Mouse (Mus musculus) retina, postnatal 1 day (tissue): ENCODE results near the gene Dnah8.
A peak's percentile ranks its signal among the peaks of the same experiment; 100 is the strongest.

Experiments used
- DNase-seq: peaks from one replicate; pipeline ENCODE4 v3.0.0-alpha.2; 2012

The Dnah8 gene

DNA sequence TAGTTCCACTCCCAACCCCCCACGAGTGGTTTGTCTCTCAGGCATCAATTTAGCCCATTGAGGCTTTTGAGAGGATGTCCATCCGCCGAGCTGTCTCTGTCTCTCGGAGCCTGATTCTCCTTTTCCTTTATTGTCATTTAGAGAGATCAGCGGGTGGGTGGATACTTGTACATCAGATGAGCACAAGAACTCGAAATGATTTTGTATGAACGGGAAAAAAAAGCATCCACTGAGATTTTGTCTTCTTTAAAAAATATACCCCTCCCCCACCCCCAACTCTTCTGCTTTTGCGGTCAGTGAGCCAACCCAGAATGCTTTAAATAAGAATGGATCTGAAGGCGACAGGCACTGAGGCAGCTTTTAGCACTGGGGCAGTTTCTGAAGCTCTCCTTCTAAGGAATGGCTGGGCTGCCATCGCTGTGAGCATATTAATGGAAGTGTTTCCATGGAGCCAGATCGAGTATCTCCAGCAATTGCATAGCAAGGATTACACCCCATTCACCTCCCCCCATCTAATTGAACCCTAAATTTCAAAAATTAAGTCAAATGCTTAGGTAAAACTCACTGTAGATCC is 201.7 kb downstream of the Dnah8 start:
- DNase-seq, result no peak

DNA sequence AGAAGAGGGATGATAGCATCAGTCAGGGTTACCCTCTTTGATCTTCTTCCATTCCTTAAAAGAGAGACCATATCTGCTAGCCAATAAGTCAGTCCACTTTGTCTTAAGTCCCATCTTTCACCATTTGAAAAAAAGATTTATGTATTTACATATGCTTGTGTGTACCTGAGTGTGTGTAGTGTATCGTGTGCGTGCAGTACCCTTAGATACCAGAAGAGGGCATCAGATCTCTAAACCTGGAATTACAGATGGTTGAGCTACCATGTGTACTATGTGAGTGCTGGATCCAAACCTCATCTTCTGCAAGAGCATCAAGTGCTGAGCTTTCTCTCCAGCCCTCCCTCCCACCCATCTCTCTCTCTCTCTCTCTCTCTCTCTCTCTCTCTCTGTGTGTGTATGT is 207.0 kb downstream of the Dnah8 start:
- no peak for DNase-seq

DNA sequence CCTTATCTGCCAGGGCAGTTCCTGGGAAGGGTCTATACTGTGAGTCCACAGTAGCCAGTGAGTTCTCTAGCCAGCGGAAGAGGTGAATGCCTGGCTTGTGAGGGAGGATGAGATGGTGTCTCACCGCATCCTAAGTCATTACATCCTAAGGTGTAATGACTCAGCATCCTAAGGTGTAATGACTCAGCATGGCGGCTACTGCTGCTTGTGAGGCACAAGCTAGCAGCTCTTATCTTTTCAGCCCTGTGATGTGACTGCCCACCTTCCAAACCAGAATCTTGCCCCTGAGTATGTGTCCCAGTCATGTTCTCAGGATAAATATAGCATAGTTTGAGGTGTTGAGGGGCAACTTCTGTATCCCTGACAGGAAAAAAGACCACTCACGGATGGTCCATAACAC is 211.3 kb downstream of the Dnah8 start:
- DNase-seq, result no peak

DNA sequence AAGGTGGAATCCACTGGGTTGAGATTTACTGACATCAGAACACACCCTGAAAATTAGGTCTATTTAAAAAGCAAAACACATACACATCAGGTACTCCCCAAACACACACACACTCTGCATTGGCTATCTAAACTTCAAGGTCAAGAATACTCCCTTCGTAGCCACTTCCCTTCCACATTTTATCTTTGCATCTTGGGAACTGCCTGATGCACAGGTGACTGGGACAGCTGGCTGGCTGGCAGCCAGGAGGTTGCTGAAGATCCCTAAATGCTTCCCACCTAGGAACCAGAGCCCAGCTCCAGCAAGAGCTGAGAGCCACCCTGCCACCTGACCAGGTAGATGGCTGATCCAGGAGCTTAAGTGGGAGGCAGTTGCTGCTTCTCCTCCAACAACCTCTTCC is 212.9 kb downstream of the Dnah8 start:
- DNase-seq, result no peak

DNA sequence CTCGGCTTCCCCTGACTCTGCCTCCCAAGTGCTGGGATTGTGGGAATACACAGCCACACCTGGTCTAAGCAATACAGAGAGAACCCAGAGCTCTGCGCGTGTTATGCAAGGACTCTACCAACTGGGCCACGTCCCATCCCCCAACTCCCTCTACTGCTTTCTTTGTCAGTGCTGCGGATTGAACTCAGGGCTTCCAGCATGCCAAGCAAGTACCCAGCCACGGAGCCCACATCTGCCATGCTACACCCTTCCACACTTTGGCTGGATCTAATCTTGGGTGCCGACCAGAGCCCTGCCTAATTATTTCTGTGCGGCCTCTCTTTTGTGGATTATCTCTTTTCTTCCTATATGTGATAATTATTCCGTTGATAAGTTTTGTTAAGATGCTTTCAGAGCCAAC is 215.9 kb downstream of the Dnah8 start:
- DNase-seq, result no peak

DNA sequence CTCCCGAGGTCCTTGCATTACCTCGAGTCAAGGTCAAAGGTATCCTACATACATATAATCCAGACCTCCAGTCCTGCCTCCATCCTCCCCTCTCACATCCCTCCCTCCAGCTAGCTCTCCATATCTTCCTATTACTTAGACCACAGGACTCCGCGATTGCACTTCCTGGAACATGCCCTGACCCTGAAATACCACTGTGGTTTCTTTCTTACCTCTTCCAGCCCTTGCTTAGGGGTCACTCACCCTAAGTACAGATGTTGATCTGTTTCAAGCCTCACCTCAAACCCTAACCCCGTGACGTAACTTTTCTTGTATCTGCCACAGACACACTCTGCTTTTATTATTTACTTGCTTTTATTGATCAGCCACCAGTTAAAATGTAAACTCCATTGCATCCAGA is 218.2 kb downstream of the Dnah8 start:
- DNase-seq, result no peak

DNA sequence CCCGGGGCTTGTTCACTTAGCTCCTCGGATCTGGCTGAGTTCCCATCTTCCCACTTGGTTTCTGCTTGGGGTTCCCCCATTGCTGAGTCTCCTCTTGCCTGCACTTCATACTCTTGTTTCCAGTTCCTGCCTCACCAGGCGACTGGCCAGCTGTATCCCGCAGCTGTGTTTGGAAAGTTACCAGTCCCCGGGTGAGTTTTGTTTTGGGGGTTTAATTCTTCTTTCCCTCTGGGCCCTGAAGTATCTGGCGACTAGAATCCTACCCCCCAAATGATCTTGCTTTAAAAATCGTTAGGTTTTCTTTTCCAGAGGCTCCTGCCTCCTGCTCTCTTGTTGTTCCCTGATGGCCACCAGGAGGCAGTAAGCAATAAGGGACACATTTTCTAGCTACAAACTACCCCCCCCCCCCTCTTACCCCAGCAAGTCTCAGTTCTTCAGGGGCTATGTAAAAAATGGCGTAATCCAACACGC is 220.2 kb downstream of the Dnah8 start:
- DNase-seq, result no peak

DNA sequence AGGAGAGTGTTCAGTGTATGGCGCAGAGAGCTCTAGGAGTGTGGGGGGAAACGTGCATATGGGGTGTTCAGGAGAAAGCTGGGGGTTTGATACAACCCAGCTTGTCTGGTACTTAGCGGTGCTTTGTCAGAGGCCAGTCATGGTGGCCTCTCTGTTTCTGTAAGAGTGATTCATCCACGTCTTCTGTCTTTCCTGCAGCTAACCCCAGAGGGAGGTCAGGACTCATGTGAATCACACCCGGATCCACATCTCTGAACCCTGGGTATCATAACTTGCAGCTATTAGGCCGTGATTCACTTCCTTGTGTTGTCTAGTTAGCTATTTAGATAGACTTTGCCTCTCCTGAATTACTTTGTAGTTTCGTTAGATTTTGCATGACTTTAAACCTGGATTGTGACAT is 223.3 kb downstream of the Dnah8 start:
- no peak for DNase-seq

DNA sequence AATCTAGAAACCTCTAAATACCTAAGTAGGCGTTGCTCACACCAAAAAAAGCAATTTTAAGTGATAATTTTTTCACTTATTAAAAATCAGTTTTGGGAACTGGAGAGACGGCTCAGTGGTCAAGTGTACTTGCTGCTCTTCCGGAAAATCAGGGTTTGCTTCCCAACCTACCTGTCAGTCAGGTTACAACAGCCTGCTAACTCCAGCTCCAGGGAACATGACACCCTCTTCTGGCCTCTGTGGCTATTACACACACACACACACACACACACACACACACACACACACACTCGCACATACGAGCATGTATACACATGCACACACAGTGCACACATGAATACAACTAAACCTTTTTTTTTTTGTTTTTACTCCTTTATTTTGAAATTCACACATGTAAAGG is 223.9 kb downstream of the Dnah8 start:
- DNase-seq, result no peak

DNA sequence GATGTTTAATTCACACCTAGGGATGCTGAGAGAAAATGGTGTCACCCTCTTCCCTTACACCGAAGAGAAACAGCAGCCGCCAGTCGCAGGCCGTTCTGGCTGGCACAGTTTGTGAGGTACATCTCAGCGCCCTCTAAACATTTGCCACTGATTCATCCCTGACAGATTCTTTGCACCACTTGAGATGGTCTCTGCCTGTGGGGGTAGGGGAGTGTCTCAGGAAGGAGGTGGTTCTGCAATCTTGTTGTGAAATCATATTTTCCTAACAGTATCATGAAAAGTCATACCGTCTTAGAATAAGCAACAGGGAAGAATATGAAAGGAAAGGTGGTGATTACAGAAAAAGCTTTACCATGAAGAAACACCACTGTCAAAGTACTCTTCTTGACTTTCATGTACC is 224.7 kb downstream of the Dnah8 start:
- DNase-seq, result no peak

DNA sequence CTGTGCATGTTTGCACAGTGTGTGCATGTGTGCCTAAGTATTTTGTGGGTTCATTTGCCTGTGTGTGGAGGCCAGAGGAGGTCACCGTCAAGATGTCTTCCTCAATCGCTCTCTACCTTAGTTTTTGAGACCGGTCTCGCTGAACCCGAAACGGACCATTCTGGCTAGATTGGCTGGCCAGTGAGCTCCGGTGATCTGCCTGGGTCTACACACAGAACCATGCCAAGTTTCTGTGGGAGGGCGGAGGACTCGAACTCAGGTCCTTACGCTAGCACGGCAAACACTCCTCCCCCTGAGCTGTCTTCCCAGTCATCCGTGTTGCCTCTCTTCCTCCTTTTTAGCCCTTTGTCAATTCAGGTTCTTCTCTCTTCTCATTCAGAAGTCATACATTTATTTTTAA is 225.7 kb downstream of the Dnah8 start:
- no peak for DNase-seq

DNA sequence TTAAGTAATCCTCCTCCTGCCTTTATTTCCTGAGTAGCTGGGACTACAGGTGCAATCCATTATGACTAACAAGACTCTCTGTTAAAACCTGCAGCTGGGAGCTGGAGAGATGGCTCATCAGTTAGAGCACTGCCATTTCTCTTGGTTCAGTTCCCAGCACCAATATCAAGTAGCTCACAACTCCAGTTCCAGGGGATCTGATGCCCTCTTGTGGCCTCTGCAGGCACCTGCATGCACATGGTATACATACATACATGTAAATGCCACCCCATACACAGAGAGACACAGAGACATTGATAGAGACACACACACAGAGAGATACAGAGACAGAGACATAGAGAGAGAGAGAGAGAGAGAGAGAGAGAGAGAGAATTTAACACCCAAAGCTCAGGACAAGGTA is 228.2 kb downstream of the Dnah8 start:
- no peak for DNase-seq

DNA sequence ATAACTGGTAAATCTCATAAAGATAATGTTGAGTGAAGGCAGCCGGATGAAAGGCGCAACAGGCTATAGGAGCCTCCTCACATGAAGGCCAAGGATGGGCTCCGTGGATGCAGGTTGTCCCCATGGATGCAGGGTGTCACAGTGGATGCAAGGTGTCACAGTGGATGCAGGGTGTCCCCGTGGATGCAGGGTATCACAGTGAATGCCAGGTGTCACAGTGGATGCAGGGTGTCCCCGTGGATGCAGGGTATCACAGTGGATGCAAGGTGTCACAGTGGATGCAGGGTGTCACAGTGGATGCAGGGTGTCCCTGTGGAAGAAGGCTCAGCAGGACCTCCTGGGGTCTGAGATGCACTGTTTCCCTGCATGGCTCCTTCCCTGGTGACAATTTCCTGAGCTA is 233.2 kb downstream of the Dnah8 start:
- no peak for DNase-seq

DNA sequence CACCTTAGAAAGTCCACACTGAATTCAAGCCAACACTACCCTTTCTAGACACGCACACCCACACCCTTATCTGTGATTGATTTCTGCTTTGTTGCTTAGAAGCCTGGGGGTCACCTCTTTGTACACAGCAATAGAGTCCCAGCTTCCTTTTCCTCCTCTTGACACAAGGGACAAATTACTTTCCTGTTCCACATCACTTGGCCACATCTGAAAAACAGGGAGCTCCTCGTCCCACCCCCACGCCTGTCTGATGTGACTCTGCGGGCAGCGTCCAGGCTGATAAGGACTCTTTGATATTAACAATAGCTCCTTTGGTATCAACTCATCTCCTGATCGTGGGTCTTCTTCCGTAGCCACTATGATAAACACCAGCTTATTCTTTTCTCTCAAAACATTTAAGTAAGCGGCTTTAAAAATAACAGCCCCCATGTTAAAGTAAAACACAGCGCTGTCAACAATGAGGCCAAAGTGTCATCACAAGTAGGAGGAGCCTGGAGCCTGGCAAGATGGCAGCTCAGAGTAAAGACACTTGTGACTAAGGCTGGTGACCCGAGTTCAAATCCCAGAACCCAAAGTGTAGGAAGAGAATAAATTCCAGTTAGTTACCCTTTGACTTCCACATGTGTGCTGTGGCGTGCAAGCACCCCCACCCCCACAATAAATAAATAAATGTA is 234.6 kb downstream of the Dnah8 start:
- no peak for DNase-seq

DNA sequence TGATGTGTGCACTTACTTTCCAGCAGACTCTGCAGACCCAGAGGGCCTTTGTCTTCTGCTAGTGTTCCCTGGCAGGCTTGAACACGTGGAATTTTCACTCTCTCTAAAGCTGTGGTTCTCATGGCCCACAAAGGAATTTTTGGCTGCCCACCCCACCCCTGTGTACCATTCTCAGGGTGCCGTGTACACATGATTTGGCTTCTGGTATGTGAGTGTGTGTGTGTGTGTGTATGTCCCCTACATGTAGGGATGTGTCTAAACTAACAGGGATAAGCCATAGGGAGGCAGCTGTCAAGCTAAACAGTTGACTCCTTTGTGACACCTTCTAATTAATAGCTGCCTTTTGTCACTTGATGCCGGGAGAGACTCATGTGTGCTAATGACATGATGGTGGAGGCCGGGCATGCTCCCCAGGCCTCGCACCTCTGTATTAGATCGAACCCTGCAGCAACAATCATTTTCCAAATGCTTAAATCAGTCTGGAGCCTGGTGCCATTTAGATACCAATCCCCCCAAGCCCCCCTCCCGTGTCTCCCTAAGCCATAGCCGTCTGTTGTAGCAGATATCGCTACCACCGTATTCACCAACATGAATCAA is 235.9 kb downstream of the Dnah8 start:
- DNase-seq, result peak; percentile 74

DNA sequence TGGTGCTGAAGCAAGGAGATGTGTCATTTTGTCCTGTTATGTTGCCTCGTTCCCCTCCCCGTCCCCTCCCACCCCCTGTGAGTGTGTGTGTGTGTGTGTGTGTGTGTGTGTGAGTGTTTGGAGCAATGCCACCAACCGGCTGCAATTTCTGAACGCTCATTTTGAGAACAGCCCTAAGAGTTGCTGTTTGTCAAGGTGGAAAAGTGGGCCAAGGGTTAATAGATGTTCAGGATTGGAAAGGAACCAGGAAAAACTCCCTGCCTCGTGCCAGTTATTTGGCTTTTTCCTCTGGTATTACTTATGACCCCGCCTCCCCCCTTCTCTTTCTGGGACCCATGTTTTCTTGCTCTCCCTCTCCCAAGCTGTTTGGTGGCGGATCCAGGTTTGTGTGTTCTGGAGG is 236.5 kb downstream of the Dnah8 start:
- DNase-seq, result no peak

DNA sequence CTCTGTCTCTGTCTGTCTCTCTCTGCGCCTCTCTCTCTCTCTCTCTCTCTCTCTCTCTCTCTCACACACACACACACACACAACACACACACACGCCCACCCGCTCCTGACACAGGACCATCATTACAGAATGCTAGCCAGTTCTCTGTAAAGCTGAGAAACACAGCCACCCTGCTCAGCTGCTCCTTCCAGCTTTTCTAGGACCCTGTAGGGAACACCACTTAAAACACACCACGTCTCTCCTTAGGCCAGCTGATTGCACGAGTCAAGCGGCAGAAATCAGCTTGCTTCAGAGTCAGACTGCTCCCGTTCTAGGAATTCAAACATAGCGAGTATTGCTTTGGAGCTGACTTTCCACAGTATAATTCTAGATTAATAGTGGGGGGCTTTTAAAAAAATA is 242.1 kb downstream of the Dnah8 start:
- DNase-seq, result no peak

DNA sequence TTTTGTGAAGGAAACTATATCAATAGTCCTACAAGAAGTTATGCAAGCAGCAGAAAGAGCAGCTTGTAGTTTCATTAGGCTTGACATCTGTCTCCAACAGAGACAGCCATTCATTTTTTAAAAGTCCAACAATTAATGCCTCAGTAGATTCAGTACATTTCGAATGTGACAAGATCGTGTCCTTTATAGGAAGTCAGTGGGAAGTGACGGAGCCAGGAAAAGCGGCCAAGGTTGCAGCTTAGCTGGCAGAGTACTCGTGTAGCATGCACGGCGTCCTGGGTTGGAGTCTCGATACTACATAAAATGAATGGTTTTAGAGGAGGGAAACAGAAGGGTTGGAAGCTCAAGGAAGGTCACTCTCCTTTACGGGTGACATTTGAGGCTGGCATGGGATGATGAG is 242.8 kb downstream of the Dnah8 start:
- no peak for DNase-seq

DNA sequence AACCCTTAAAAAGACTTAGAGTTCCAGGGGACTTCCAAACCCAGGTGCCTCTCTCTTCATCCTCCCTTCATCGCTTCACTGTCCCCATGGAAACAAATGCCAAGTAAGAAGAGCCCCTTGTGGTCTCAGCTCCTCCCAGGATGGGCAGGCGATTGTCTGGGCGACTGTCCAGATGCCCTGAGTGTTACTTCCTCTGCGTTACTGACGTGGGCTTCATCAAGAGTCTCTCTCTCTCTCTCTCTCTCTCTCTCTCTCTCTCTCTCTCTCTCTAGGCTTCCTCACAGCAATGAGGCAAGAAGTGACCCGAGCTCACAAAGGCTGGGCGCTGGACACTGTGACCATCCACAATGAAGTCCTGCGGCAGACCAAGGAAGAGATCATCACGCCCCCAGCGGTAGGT is 246.9 kb downstream of the Dnah8 start:
- DNase-seq, result no peak

DNA sequence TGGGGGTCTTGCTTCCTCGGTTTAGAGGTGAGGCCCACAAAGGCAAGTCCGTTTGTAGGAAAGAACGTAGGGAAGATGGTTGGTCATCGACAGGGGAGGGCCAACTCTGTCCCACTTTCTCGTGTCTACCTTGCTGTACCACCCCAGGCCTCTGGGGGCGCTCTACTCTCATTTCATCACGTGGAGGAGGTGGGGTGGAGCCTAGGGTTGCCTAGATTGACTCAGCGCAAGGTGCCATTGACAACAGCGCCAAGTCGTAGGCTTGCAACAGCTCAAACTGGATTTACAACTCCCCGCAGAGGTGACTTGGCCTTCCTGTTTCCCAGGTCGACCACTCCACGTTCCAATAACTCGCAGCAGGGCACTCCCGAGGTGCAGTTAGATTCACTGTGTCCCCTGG is 250.1 kb downstream of the Dnah8 start:
- DNase-seq, result no peak

DNA sequence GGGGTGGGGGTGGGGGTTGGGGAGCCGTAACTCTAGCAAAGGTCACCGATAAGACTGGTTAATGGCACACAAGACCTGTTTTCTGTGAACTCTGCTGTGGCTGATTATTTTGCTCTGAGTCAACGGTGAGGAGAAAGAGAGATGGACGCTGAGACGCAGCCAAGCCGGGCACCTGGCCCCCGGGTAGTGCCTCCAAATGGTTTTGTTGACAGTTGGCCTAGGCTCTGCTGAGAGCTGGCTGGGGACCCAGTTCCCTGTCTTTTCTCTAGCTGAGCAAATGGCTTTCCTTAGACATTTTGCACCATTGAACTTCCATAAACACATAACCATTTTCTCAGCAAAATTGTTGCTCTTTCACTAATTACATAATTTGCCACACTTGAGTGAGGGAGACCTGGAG is 253.3 kb downstream of the Dnah8 start:
- no peak for DNase-seq

DNA sequence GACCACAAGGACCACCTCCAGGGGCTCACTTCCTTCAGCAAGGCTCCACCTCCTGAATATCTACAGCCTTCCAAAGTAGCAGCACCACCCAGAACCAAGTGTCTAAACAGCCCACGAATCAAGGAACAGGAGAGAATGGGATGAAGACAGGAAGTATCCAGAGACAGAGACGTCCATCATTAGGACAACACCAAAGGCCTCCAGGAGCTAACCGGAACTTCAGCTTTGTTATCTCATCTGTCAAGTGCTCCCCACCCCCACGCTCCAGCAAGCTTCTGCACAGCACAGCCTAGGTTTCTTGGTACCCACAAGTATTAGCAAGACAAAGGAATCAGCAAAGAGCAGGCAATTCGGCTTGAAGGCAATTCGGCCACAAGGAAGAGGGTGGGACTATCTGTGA is 254.5 kb downstream of the Dnah8 start:
- DNase-seq, result no peak

DNA sequence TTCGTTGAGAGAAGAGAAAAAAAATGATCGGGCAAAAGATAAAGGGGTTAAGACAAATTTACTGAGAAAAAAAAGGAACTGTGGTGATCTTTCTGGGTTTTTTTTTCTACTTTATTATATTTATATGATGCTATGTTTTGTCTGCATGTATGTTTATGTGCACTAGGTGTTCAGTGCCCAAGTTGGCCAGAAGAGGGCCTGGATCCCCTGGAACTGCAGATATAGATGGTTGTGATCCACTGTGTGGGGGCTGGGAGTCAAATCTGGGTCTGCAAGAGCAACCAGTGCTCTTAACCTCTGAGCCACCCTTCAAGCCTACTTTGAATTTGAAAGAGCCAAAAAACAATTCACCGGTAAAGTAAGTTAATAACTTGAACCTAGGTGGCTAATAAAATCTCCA is 256.2 kb downstream of the Dnah8 start:
- DNase-seq, result no peak

DNA sequence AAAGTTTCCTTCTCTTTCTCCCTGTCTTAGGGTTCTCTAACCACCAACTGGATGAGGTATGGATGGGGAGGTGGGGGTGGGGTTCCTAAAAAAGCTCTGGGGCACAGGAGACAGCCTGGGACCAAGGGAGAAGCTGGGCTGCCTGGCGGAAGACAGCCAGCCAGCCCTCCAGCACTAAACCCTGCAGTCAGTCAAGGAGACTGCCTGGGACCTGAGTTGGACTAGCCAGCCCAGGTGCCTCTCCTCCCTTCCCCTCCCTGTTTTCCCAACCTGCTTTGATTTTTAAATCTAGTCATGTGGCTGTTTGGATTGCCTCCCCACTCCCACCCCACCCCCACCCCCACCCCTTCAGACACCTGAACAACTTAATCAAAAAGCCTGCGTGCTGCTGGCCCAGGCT is 256.8 kb downstream of the Dnah8 start:
- DNase-seq, result no peak

DNA sequence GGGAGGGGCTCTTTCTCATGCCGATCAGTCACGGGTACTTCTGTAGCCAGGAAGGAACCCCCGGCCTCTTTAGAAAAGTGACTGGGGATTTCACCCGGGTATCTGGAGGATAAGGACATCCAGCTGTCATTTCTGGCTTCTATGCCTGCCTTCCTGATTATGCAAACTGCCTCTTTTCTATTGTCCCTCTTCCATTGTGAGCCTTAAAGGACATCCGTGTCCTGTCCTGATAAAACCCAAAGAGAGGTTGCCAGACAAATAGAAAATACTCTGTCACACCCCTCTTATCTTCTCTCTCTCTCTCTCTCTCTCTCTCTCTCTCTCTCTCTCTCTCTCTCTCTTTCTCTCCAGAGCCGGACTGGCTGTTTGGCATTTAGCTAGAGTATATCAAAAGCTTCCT is 258.1 kb downstream of the Dnah8 start:
- peak; percentile 38 for DNase-seq
